9 mouse cellular contexts compared by ENCODE assay signal in genomic region chr10:19935821-19936367, GRCm38 (mm10). TPM values are rescaled to one million over a fixed set of nuclear protein-coding genes. Genes with fewer than 3 reads are reported as not detected.
DNase-seq lines count a peak whose midpoint lies in the region; ATAC-seq and TF ChIP-seq lines count a peak whose summit lies in the region.
"Had no signal": no experiment of that assay in that cellular context is flagged by ENCODE, and none has a peak within 500 bp of the region (broad histone marks: within the 10 kb centered on the region; RNA-seq: fewer than 3 reads in every experiment).

No protein-coding gene starts in this region.

- 59% methylated on average over 4 of the region's 4 CpGs for WGBS in hindbrain, postnatal 0 days
- 66% methylated on average over 4 of the region's 4 CpGs for WGBS in hindbrain, embryonic 11.5 days
- 44% methylated on average over 4 of the region's 4 CpGs for WGBS in midbrain, postnatal 0 days
- WGBS in midbrain, embryonic 11.5 days, result 64% methylated on average over 4 of the region's 4 CpGs
- WGBS in liver, embryonic 11.5 days, result 73% methylated on average over 4 of the region's 4 CpGs

- no peak for DNase-seq in hindbrain, postnatal 0 days (ENCODE audit: low spot score)
- DNase-seq in hindbrain, embryonic 11.5 days (ENCODE audit: low spot score), result no peak
- DNase-seq in midbrain, postnatal 0 days (ENCODE audit: low spot score), result no peak
- DNase-seq in midbrain, embryonic 11.5 days (ENCODE audit: low spot score, missing footprints), result no peak
- DNase-seq in liver, embryonic 11.5 days (ENCODE audit: low spot score), result no peak
- DNase-seq in thymus, postnatal 36 days, result no peak
- DNase-seq in retina, embryonic 14.5 days (ENCODE audit: low spot score), result no peak
- DNase-seq: gastrocnemius, postnatal 36 days; right cerebral cortex, postnatal 25 days had no signal

- no peak overlapping the region for H3K9ac ChIP-seq in hindbrain, postnatal 0 days (replicated peaks; ENCODE audit: low read length)
- no peak overlapping the region for H3K9ac ChIP-seq in hindbrain, embryonic 11.5 days (ENCODE audit: low read depth, low read length)
- no peak overlapping the region for H3K9ac ChIP-seq in midbrain, postnatal 0 days (replicated peaks; ENCODE audit: low read length, poor library complexity, severe bottlenecking)
- no peak overlapping the region for H3K9ac ChIP-seq in midbrain, embryonic 11.5 days (ENCODE audit: low read length)
- no peak overlapping the region for H3K9ac ChIP-seq in liver, embryonic 11.5 days (ENCODE audit: low read depth, low read length)

- no peak for TF ChIP-seq CTCF in hindbrain, postnatal 0 days (IDR thresholded peaks at IDR 0.05; ENCODE audit: low read depth)
- no peak for TF ChIP-seq CTCF in midbrain, postnatal 0 days (IDR thresholded peaks at IDR 0.05)

- H3K4me1 ChIP-seq in hindbrain, postnatal 0 days (ENCODE audit: insufficient read depth, low read length), result no peaks in the 10 kb centered on the region; the same call in 1 of the 2 replicates
- 0 out of 2 replicates have a peak, but pooled peaks cover 2% of the 10 kb centered on the region for H3K4me1 ChIP-seq in hindbrain, embryonic 11.5 days (replicated peaks; ENCODE audit: control insufficient read depth, insufficient read depth, low read length)
- H3K4me1 ChIP-seq in midbrain, postnatal 0 days (ENCODE audit: insufficient read depth, low read length), result no peaks in the 10 kb centered on the region
- H3K4me1 ChIP-seq in midbrain, embryonic 11.5 days (ENCODE audit: control insufficient read depth, insufficient read depth, low read length), result 0 out of 2 replicates have a peak, but pooled peaks cover 5% of the 10 kb centered on the region
- peaks cover 5% of the 10 kb centered on the region for H3K4me1 ChIP-seq in liver, embryonic 11.5 days (replicated peaks; ENCODE audit: control insufficient read depth, insufficient read depth, low read length)

- H3K27me3 ChIP-seq in hindbrain, postnatal 0 days (ENCODE audit: insufficient read depth, low read length), result 0 out of 2 replicates have a peak, but pooled peaks cover 6% of the 10 kb centered on the region
- peaks cover 24% of the 10 kb centered on the region for H3K27me3 ChIP-seq in hindbrain, embryonic 11.5 days (ENCODE audit: control insufficient read depth, insufficient read depth, low read length)
- H3K27me3 ChIP-seq in midbrain, postnatal 0 days (ENCODE audit: insufficient read depth, low read length), result no peaks in the 10 kb centered on the region
- peaks cover 32% of the 10 kb centered on the region for H3K27me3 ChIP-seq in midbrain, embryonic 11.5 days (ENCODE audit: control insufficient read depth, insufficient read depth, low read length)
- peaks cover 7% of the 10 kb centered on the region; the same call in 1 of the 2 replicates for H3K27me3 ChIP-seq in liver, embryonic 11.5 days (replicated peaks; ENCODE audit: control insufficient read depth, insufficient read depth, low read length)

- ATAC-seq in hindbrain, postnatal 0 days, result no peak
- no peak for ATAC-seq in hindbrain, embryonic 11.5 days (ENCODE audit: low FRiP score)
- ATAC-seq in midbrain, postnatal 0 days (ENCODE audit: low FRiP score), result no peak
- no peak for ATAC-seq in midbrain, embryonic 11.5 days (ENCODE audit: low FRiP score)
- no peak for ATAC-seq in liver, embryonic 11.5 days (replicated peaks; ENCODE audit: low FRiP score)

- peak overlapping the region; percentile 91; the same call in 1 of the 2 replicates for H3K4me2 ChIP-seq in hindbrain, postnatal 0 days (ENCODE audit: low read depth, low read length)
- H3K4me2 ChIP-seq in hindbrain, embryonic 11.5 days (replicated peaks; ENCODE audit: low read depth, low read length), result no peak overlapping the region
- H3K4me2 ChIP-seq in midbrain, postnatal 0 days (ENCODE audit: low read depth, low read length, poor library complexity, severe bottlenecking), result peak overlapping the region; percentile 76; the same call in 1 of the 2 replicates
- H3K4me2 ChIP-seq in midbrain, embryonic 11.5 days, result no peak overlapping the region
- peak overlapping the region; percentile 17; the same call in 1 of the 2 replicates for H3K4me2 ChIP-seq in liver, embryonic 11.5 days

- H3K27ac ChIP-seq in hindbrain, postnatal 0 days, result no peak overlapping the region
- H3K27ac ChIP-seq in hindbrain, embryonic 11.5 days (ENCODE audit: low read depth, low read length), result no peak overlapping the region
- no peak overlapping the region for H3K27ac ChIP-seq in midbrain, postnatal 0 days (ENCODE audit: low read depth, low read length)
- H3K27ac ChIP-seq in midbrain, embryonic 11.5 days (ENCODE audit: low read depth, low read length), result no peak overlapping the region
- no peak overlapping the region for H3K27ac ChIP-seq in liver, embryonic 11.5 days (ENCODE audit: low read depth, low read length)

- H3K36me3 ChIP-seq in hindbrain, postnatal 0 days (ENCODE audit: insufficient read depth, low read length), result no peaks in the 10 kb centered on the region
- H3K36me3 ChIP-seq in hindbrain, embryonic 11.5 days (ENCODE audit: control insufficient read depth, insufficient read depth, low read length), result no peaks in the 10 kb centered on the region
- H3K36me3 ChIP-seq in midbrain, postnatal 0 days (ENCODE audit: insufficient read depth, low read length), result no peaks in the 10 kb centered on the region
- H3K36me3 ChIP-seq in midbrain, embryonic 11.5 days (ENCODE audit: control insufficient read depth, insufficient read depth, low read length), result no peaks in the 10 kb centered on the region
- no peaks in the 10 kb centered on the region for H3K36me3 ChIP-seq in liver, embryonic 11.5 days (ENCODE audit: control insufficient read depth, insufficient read depth, low read length)

- H3K4me3 ChIP-seq in hindbrain, postnatal 0 days (ENCODE audit: low read length), result no peak overlapping the region
- no peak overlapping the region for H3K4me3 ChIP-seq in hindbrain, embryonic 11.5 days (ENCODE audit: low read depth, low read length)
- H3K4me3 ChIP-seq in midbrain, postnatal 0 days (ENCODE audit: low read depth, low read length), result no peak overlapping the region
- no peak overlapping the region for H3K4me3 ChIP-seq in midbrain, embryonic 11.5 days (ENCODE audit: low read depth, low read length)
- no peak overlapping the region for H3K4me3 ChIP-seq in liver, embryonic 11.5 days (ENCODE audit: low read depth, low read length)

- H3K9me3 ChIP-seq in hindbrain, postnatal 0 days (ENCODE audit: low read length), result no peaks in the 10 kb centered on the region
- H3K9me3 ChIP-seq in hindbrain, embryonic 11.5 days (ENCODE audit: control insufficient read depth, low read length), result no peaks in the 10 kb centered on the region
- no peaks in the 10 kb centered on the region for H3K9me3 ChIP-seq in midbrain, postnatal 0 days (ENCODE audit: low read length)
- H3K9me3 ChIP-seq in midbrain, embryonic 11.5 days (ENCODE audit: control insufficient read depth, low read length), result no peaks in the 10 kb centered on the region
- no peaks in the 10 kb centered on the region for H3K9me3 ChIP-seq in liver, embryonic 11.5 days (ENCODE audit: control insufficient read depth, low read length)

RNA-seq across cellular contexts. Expression of gene Map3k5, which starts 1.6 kb away (rescaled TPM):
- 4.6 and 5.5 TPM in 2 replicates for total RNA-seq in hindbrain, postnatal 0 days (2014; rRNA removed)
- polyA plus RNA-seq in hindbrain, postnatal 0 days (2015; fragmentation: Nextera tagmentation; extraction: Ambion mirVana), result 0.91 and 1.4 TPM in 2 replicates
- 0.66 and 1.3 TPM in 2 replicates for polyA plus RNA-seq in hindbrain, embryonic 11.5 days (2014; fragmentation: Nextera tagmentation; extraction: Ambion mirVana)
- 5.3 and 7.1 TPM in 2 replicates for total RNA-seq in midbrain, postnatal 0 days (2014; rRNA removed)
- polyA plus RNA-seq in midbrain, postnatal 0 days (2015; fragmentation: Nextera tagmentation; extraction: Ambion mirVana), result 1.3 and 1.5 TPM in 2 replicates
- 0.51 and 1.0 TPM in 2 replicates for polyA plus RNA-seq in midbrain, embryonic 11.5 days (2014; fragmentation: Nextera tagmentation; extraction: Ambion mirVana)
- 1.2 and 1.8 TPM in 2 replicates for polyA plus RNA-seq in liver, embryonic 11.5 days (2014; fragmentation: Nextera tagmentation; extraction: Ambion mirVana)

RNA-seq across cellular contexts. Expression of gene Pex7, which starts 28.4 kb away (rescaled TPM):
- total RNA-seq in hindbrain, postnatal 0 days (2014; rRNA removed), result 30.6 and 40.6 TPM in 2 replicates
- 39.7 and 44.6 TPM in 2 replicates for polyA plus RNA-seq in hindbrain, postnatal 0 days (2015; fragmentation: Nextera tagmentation; extraction: Ambion mirVana)
- 32.5 and 34.1 TPM in 2 replicates for polyA plus RNA-seq in hindbrain, embryonic 11.5 days (2014; fragmentation: Nextera tagmentation; extraction: Ambion mirVana)
- total RNA-seq in midbrain, postnatal 0 days (2014; rRNA removed), result 21.6 and 24.5 TPM in 2 replicates
- polyA plus RNA-seq in midbrain, postnatal 0 days (2015; fragmentation: Nextera tagmentation; extraction: Ambion mirVana), result 39.5 and 40.2 TPM in 2 replicates
- 33.4 and 33.6 TPM in 2 replicates for polyA plus RNA-seq in midbrain, embryonic 11.5 days (2014; fragmentation: Nextera tagmentation; extraction: Ambion mirVana)
- polyA plus RNA-seq in liver, embryonic 11.5 days (2014; fragmentation: Nextera tagmentation; extraction: Ambion mirVana), result 40.8 and 43.8 TPM in 2 replicates

Comparison
In these comparisons a context has a peak if more than half of its experiments do, and no peak if none do; other contexts are left out.
1. H3K4me2 ChIP-seq: peak in hindbrain, postnatal 0 days (single experiment), midbrain, postnatal 0 days (single experiment) and liver, embryonic 11.5 days (single experiment); none in hindbrain, embryonic 11.5 days (single experiment) and midbrain, embryonic 11.5 days (single experiment).